ENCODE assay signal across 8 mouse cellular contexts in genomic region chr11:78260489-78261258, GRCm38 (mm10). TPM values are rescaled to one million over a fixed set of nuclear protein-coding genes. Genes with fewer than 3 reads are reported as not detected.
A peak's percentile ranks its signal among the peaks of the same experiment; 100 is the strongest.
DNase-seq lines count a peak whose midpoint lies in the region; ATAC-seq and TF ChIP-seq lines count a peak whose summit lies in the region.

No protein-coding gene starts in this region.

- no peak for TF ChIP-seq CTCF in heart, postnatal 0 days (IDR thresholded peaks at IDR 0.05; ENCODE audit: low read depth)
- TF ChIP-seq CTCF in bone marrow macrophage, adult 2 months (IDR thresholded peaks at IDR 0.05; ENCODE audit: low read depth, low read length): no peak
- TF ChIP-seq CTCF in midbrain, postnatal 0 days (IDR thresholded peaks at IDR 0.05): no peak

- 0 out of 2 replicates have a peak, but pooled peaks cover 3% of the 10 kb centered on the region for H3K27me3 ChIP-seq in heart, postnatal 0 days (ENCODE audit: control insufficient read depth, insufficient read depth, low read length)
- H3K27me3 ChIP-seq in midbrain, postnatal 0 days (ENCODE audit: insufficient read depth, low read length): no peaks in the 10 kb centered on the region

- no peak for ATAC-seq in heart, postnatal 0 days (ENCODE audit: insufficient read depth, low read depth)
- ATAC-seq in midbrain, postnatal 0 days (ENCODE audit: low FRiP score): no peak

- no peak for DNase-seq in heart, postnatal 0 days (ENCODE audit: low spot score)
- DNase-seq in heart, adult 18-20 months: no peak
- DNase-seq in induced T-regulatory cell, adult 2 months (ENCODE audit: low read depth): peak; percentile 58
- DNase-seq in midbrain, postnatal 0 days (ENCODE audit: low spot score): no peak
- DNase-seq in adrenal gland, postnatal 14 days: no peak
- no peak for DNase-seq in urinary bladder, postnatal 25 days (ENCODE audit: low spot score)
- DNase-seq in embryo, embryonic 10 days (ENCODE audit: low spot score): no peak

- no peak overlapping the region for H3K9ac ChIP-seq in heart, postnatal 0 days (replicated peaks; ENCODE audit: low read depth, low read length)
- H3K9ac ChIP-seq in midbrain, postnatal 0 days (replicated peaks; ENCODE audit: low read length, poor library complexity, severe bottlenecking): 0 out of 2 replicates have a peak overlapping the region, but pooled peaks have one; percentile 84

- H3K4me2 ChIP-seq in heart, postnatal 0 days (ENCODE audit: low read depth, low read length): peak overlapping the region; percentile 91
- H3K4me2 ChIP-seq in midbrain, postnatal 0 days (ENCODE audit: low read depth, low read length, poor library complexity, severe bottlenecking): peak overlapping the region; percentile 67; the same call in 1 of the 2 replicates

- WGBS in heart, postnatal 0 days: 85% methylated on average over 2 of the region's 2 CpGs
- 95% methylated on average over 2 of the region's 2 CpGs for WGBS in midbrain, postnatal 0 days

- peaks cover 25% of the 10 kb centered on the region for H3K36me3 ChIP-seq in heart, postnatal 0 days (replicated peaks; ENCODE audit: control insufficient read depth, insufficient read depth, low read length)
- peaks cover 17% of the 10 kb centered on the region for H3K36me3 ChIP-seq in midbrain, postnatal 0 days (ENCODE audit: insufficient read depth, low read length)

- H3K9me3 ChIP-seq in heart, postnatal 0 days (replicated peaks; ENCODE audit: control insufficient read depth, low read length): no peaks in the 10 kb centered on the region
- H3K9me3 ChIP-seq in midbrain, postnatal 0 days (ENCODE audit: low read length): no peaks in the 10 kb centered on the region

- no peak for TF ChIP-seq EP300 in heart, postnatal 0 days (IDR thresholded peaks at IDR 0.05; ENCODE audit: low read depth)

- TF ChIP-seq POLR2A in bone marrow macrophage, adult 2 months (IDR thresholded peaks at IDR 0.05; ENCODE audit: borderline replicate concordance, low read depth, low read length): no peak

- H3K4me1 ChIP-seq in heart, postnatal 0 days (ENCODE audit: control insufficient read depth, insufficient read depth): no peaks in the 10 kb centered on the region
- H3K4me1 ChIP-seq in bone marrow macrophage, adult 2 months (ENCODE audit: control insufficient read depth, insufficient read depth, low read length): peaks cover 26% of the 10 kb centered on the region
- H3K4me1 ChIP-seq in midbrain, postnatal 0 days (ENCODE audit: insufficient read depth, low read length): no peaks in the 10 kb centered on the region

- peak overlapping the region; percentile 97 for H3K4me3 ChIP-seq in heart, postnatal 0 days (ENCODE audit: low read depth, low read length)
- peak overlapping the region; percentile 48 for H3K4me3 ChIP-seq in bone marrow macrophage, adult 2 months (ENCODE audit: insufficient read depth, low read length)
- H3K4me3 ChIP-seq in midbrain, postnatal 0 days (ENCODE audit: low read depth, low read length): peak overlapping the region; percentile 76

- H3K27ac ChIP-seq in heart, postnatal 0 days (ENCODE audit: low read depth): no peak overlapping the region
- peak overlapping the region; percentile 27; the same call in 1 of the 2 replicates for H3K27ac ChIP-seq in bone marrow macrophage, adult 2 months (ENCODE audit: insufficient read depth, low read depth, low read length)
- no peak overlapping the region for H3K27ac ChIP-seq in midbrain, postnatal 0 days (ENCODE audit: low read depth, low read length)

RNA-seq across cellular contexts. Expression of gene 2610507B11Rik, which starts 0.9 kb away (rescaled TPM):
- 105 and 108 TPM in 2 replicates for total RNA-seq in heart, postnatal 0 days (2014; rRNA removed; ENCODE audit: low replicate concordance)
- polyA plus RNA-seq in heart, postnatal 0 days (2015; fragmentation: Nextera tagmentation; extraction: Ambion mirVana): 86.4 and 91.2 TPM in 2 replicates
- total RNA-seq in heart, adult 18-20 months (2021): 100 to 1,000 TPM; 203 to 219 TPM
- 168 and 187 TPM in 2 replicates for polyA plus RNA-seq in bone marrow macrophage, adult 2 months (2012; ENCODE audit: insufficient read depth, insufficient read length, missing spikeins)
- total RNA-seq in midbrain, postnatal 0 days (2014; rRNA removed): 71.1 and 71.4 TPM in 2 replicates
- polyA plus RNA-seq in midbrain, postnatal 0 days (2015; fragmentation: Nextera tagmentation; extraction: Ambion mirVana): 40.8 and 49.2 TPM in 2 replicates
- 146 and 153 TPM in 2 replicates for total RNA-seq in adrenal gland, postnatal 14 days (2021)

RNA-seq across cellular contexts. Expression of gene Supt6, which starts 14.9 kb away (rescaled TPM):
- 12.1 and 17.0 TPM in 2 replicates for total RNA-seq in heart, postnatal 0 days (2014; rRNA removed; ENCODE audit: low replicate concordance)
- polyA plus RNA-seq in heart, postnatal 0 days (2015; fragmentation: Nextera tagmentation; extraction: Ambion mirVana): 6.9 and 7.6 TPM in 2 replicates
- 10 to 100 TPM; 28.4 to 29.7 TPM for total RNA-seq in heart, adult 18-20 months (2021)
- 33.6 and 39.1 TPM in 2 replicates for polyA plus RNA-seq in bone marrow macrophage, adult 2 months (2012; ENCODE audit: insufficient read depth, insufficient read length, missing spikeins)
- total RNA-seq in midbrain, postnatal 0 days (2014; rRNA removed): 37.4 and 37.6 TPM in 2 replicates
- polyA plus RNA-seq in midbrain, postnatal 0 days (2015; fragmentation: Nextera tagmentation; extraction: Ambion mirVana): 19.0 and 19.4 TPM in 2 replicates
- total RNA-seq in adrenal gland, postnatal 14 days (2021): 60.1 and 65.4 TPM in 2 replicates

RNA-seq across cellular contexts. Expression of gene Sdf2, which starts 15.1 kb away (rescaled TPM):
- 62.5 and 101 TPM in 2 replicates for total RNA-seq in heart, postnatal 0 days (2014; rRNA removed; ENCODE audit: low replicate concordance)
- 58.9 and 64.3 TPM in 2 replicates for polyA plus RNA-seq in heart, postnatal 0 days (2015; fragmentation: Nextera tagmentation; extraction: Ambion mirVana)
- 10 to 100 TPM; 52.7 to 55.7 TPM for total RNA-seq in heart, adult 18-20 months (2021)
- polyA plus RNA-seq in bone marrow macrophage, adult 2 months (2012; ENCODE audit: insufficient read depth, insufficient read length, missing spikeins): 83.1 and 103 TPM in 2 replicates
- total RNA-seq in midbrain, postnatal 0 days (2014; rRNA removed): 76.3 and 106 TPM in 2 replicates
- 114 and 115 TPM in 2 replicates for polyA plus RNA-seq in midbrain, postnatal 0 days (2015; fragmentation: Nextera tagmentation; extraction: Ambion mirVana)
- 75.3 and 78.8 TPM in 2 replicates for total RNA-seq in adrenal gland, postnatal 14 days (2021)

RNA-seq across cellular contexts. Expression of gene BC030499, which starts 30.0 kb away (rescaled TPM):
- total RNA-seq in heart, postnatal 0 days (2014; rRNA removed; ENCODE audit: low replicate concordance): 0.19 TPM in 1 of 2 replicates, not detected in the other
- polyA plus RNA-seq in heart, postnatal 0 days (2015; fragmentation: Nextera tagmentation; extraction: Ambion mirVana): 0.18 and 0.22 TPM in 2 replicates
- total RNA-seq in heart, adult 18-20 months (2021): under 1 TPM; 0.37 to 0.49 TPM
- 3.5 and 4.4 TPM in 2 replicates for polyA plus RNA-seq in bone marrow macrophage, adult 2 months (2012; ENCODE audit: insufficient read depth, insufficient read length, missing spikeins)
- total RNA-seq in midbrain, postnatal 0 days (2014; rRNA removed): 0.22 and 0.38 TPM in 2 replicates
- 0.12 TPM in 1 of 2 replicates, not detected in the other for polyA plus RNA-seq in midbrain, postnatal 0 days (2015; fragmentation: Nextera tagmentation; extraction: Ambion mirVana)
- total RNA-seq in adrenal gland, postnatal 14 days (2021): 0.41 and 0.83 TPM in 2 replicates

RNA-seq across cellular contexts. Expression of gene Spag5, which starts 40.7 kb away (rescaled TPM):
- 16.8 and 23.4 TPM in 2 replicates for total RNA-seq in heart, postnatal 0 days (2014; rRNA removed; ENCODE audit: low replicate concordance)
- 5.5 and 6.8 TPM in 2 replicates for polyA plus RNA-seq in heart, postnatal 0 days (2015; fragmentation: Nextera tagmentation; extraction: Ambion mirVana)
- under 1 TPM; 0.28 to 0.35 TPM for total RNA-seq in heart, adult 18-20 months (2021)
- 19.3 and 28.1 TPM in 2 replicates for polyA plus RNA-seq in bone marrow macrophage, adult 2 months (2012; ENCODE audit: insufficient read depth, insufficient read length, missing spikeins)
- total RNA-seq in midbrain, postnatal 0 days (2014; rRNA removed): 3.1 and 3.6 TPM in 2 replicates
- 2.2 and 2.4 TPM in 2 replicates for polyA plus RNA-seq in midbrain, postnatal 0 days (2015; fragmentation: Nextera tagmentation; extraction: Ambion mirVana)
- total RNA-seq in adrenal gland, postnatal 14 days (2021): 9.7 and 12.4 TPM in 2 replicates
